Mouse (Mus musculus): ENCODE results near the gene Dnm3. TPM values are rescaled to one million over a fixed set of nuclear protein-coding genes. Genes with fewer than 3 reads are reported as not detected.

The Dnm3 gene
- total RNA-seq, 2 experiments from 2014 or later: 1.2 TPM; not detected in 1

GRCm38 (mm10) chr1:162218530-162219180, 259.2 kb downstream of the Dnm3 start:
- no peak for ATAC-seq (replicated peaks; ENCODE audit: low FRiP score, poor library complexity, severe bottlenecking)

GRCm38 (mm10) chr1:162217340-162217974, 260.4 kb downstream of the Dnm3 start:
- no peak for ATAC-seq (replicated peaks; ENCODE audit: low FRiP score, poor library complexity, severe bottlenecking)

GRCm38 (mm10) chr1:162216656-162217055, 261.2 kb downstream of the Dnm3 start:
- no peak for ATAC-seq (replicated peaks; ENCODE audit: low FRiP score, poor library complexity, severe bottlenecking)

- no peak for ATAC-seq (replicated peaks; ENCODE audit: low FRiP score, poor library complexity, severe bottlenecking)
Measured at GRCm38 (mm10) chr1:162215743-162216142, 262.1 kb downstream of the Dnm3 start.

GRCm38 (mm10) chr1:162213066-162213465, 264.8 kb downstream of the Dnm3 start:
- ATAC-seq (replicated peaks; ENCODE audit: low FRiP score, poor library complexity, severe bottlenecking): no peak

- ATAC-seq (replicated peaks; ENCODE audit: low FRiP score, poor library complexity, severe bottlenecking): no peak
Measured at GRCm38 (mm10) chr1:162210529-162210928, 267.3 kb downstream of the Dnm3 start.

- no peak for ATAC-seq (replicated peaks; ENCODE audit: low FRiP score, poor library complexity, severe bottlenecking)
Measured at GRCm38 (mm10) chr1:162209487-162210149, 268.2 kb downstream of the Dnm3 start.

GRCm38 (mm10) chr1:162209010-162209409, 268.8 kb downstream of the Dnm3 start:
- no peak for ATAC-seq (replicated peaks; ENCODE audit: low FRiP score, poor library complexity, severe bottlenecking)

- ATAC-seq (replicated peaks; ENCODE audit: low FRiP score, poor library complexity, severe bottlenecking): no peak
Measured at GRCm38 (mm10) chr1:162207708-162208043, 270.2 kb downstream of the Dnm3 start.

- no peak for ATAC-seq (replicated peaks; ENCODE audit: low FRiP score, poor library complexity, severe bottlenecking)
Measured at GRCm38 (mm10) chr1:162206998-162207707, 270.7 kb downstream of the Dnm3 start.

GRCm38 (mm10) chr1:162202465-162203348, 275.1 kb downstream of the Dnm3 start:
- ATAC-seq (replicated peaks; ENCODE audit: low FRiP score, poor library complexity, severe bottlenecking): no peak

GRCm38 (mm10) chr1:162200446-162200845, 277.4 kb downstream of the Dnm3 start:
- ATAC-seq (replicated peaks; ENCODE audit: low FRiP score, poor library complexity, severe bottlenecking): no peak

- no peak for ATAC-seq (replicated peaks; ENCODE audit: low FRiP score, poor library complexity, severe bottlenecking)
Measured at GRCm38 (mm10) chr1:162196812-162197680, 280.8 kb downstream of the Dnm3 start.

- no peak for ATAC-seq (replicated peaks; ENCODE audit: low FRiP score, poor library complexity, severe bottlenecking)
Measured at GRCm38 (mm10) chr1:162188744-162189143, 289.1 kb downstream of the Dnm3 start.

GRCm38 (mm10) chr1:162187352-162188120, 290.3 kb downstream of the Dnm3 start:
- ATAC-seq (replicated peaks; ENCODE audit: low FRiP score, poor library complexity, severe bottlenecking): no peak

- ATAC-seq (replicated peaks; ENCODE audit: low FRiP score, poor library complexity, severe bottlenecking): no peak
Measured at GRCm38 (mm10) chr1:162186470-162187351, 291.1 kb downstream of the Dnm3 start.
